Mouse (Mus musculus): ENCODE results near the gene Calm3. TPM values are rescaled to one million over a fixed set of nuclear protein-coding genes. Genes with fewer than 3 reads are reported as not detected.

Gene Calm3
- total and polyA plus RNA-seq, 2 experiments = 72.0 to 77.4 TPM

GRCm38 (mm10) chr7:16874190-16874589, 49.7 kb downstream of the Calm3 start:
- Histone ChIP-seq H3K36me3 (ENCODE audit: control insufficient read depth, insufficient read depth, low read length) (peaks cover 3% of the 10 kb centered on the region; the same call in 1 of the 2 replicates), H3K79me2 (ENCODE audit: control insufficient read depth, insufficient read depth, low read length) (no peaks in the 10 kb centered on the region), H3K9ac (ENCODE audit: low read depth, low read length) (no peak overlapping the region), H3K4me1 (ENCODE audit: control insufficient read depth, insufficient read depth, low read length) (no peaks in the 10 kb centered on the region; the same call in 1 of the 2 replicates), H3K4me3 (ENCODE audit: insufficient read depth, low read depth, low read length) (no peak overlapping the region), H3K27ac (replicated peaks; ENCODE audit: insufficient read depth, low read depth, low read length) (peak overlapping the region; percentile 31; the same call in 1 of the 2 replicates), H3K27me3 (ENCODE audit: control insufficient read depth, insufficient read depth, low read length) (peaks cover 4% of the 10 kb centered on the region; the same call in 1 of the 2 replicates)
- TF ChIP-seq CTCF (IDR thresholded peaks at IDR 0.05; ENCODE audit: low read depth, low read length) = peak; percentile 96
- TF ChIP-seq POLR2A (IDR thresholded peaks at IDR 0.05; ENCODE audit: extremely low read depth, insufficient read depth, low read length) = no peak
- WGBS = 1% methylated on average over 17 of the region's 17 CpGs
- DNase-seq (ENCODE audit: extremely low read depth, low read depth, low spot score) = peak; percentile 63

GRCm38 (mm10) chr7:16873392-16873791, 50.5 kb downstream of the Calm3 start:
- Histone ChIP-seq H3K36me3 (ENCODE audit: control insufficient read depth, insufficient read depth, low read length) (peaks cover 3% of the 10 kb centered on the region; the same call in 1 of the 2 replicates), H3K9ac (ENCODE audit: low read depth, low read length) (no peak overlapping the region), H3K4me3 (ENCODE audit: insufficient read depth, low read depth, low read length) (no peak overlapping the region), H3K79me2 (ENCODE audit: control insufficient read depth, insufficient read depth, low read length) (no peaks in the 10 kb centered on the region), H3K27ac (replicated peaks; ENCODE audit: insufficient read depth, low read depth, low read length) (no peak overlapping the region), H3K27me3 (ENCODE audit: control insufficient read depth, insufficient read depth, low read length) (peaks cover 4% of the 10 kb centered on the region; the same call in 1 of the 2 replicates), H3K4me1 (ENCODE audit: control insufficient read depth, insufficient read depth, low read length) (no peaks in the 10 kb centered on the region; the same call in 1 of the 2 replicates)
- DNase-seq (ENCODE audit: extremely low read depth, low read depth, low spot score) = no peak
- no peak for TF ChIP-seq POLR2A (IDR thresholded peaks at IDR 0.05; ENCODE audit: extremely low read depth, insufficient read depth, low read length)
- TF ChIP-seq CTCF (IDR thresholded peaks at IDR 0.05; ENCODE audit: low read depth, low read length) = no peak
- WGBS = 92% methylated on average over 4 of the region's 4 CpGs

GRCm38 (mm10) chr7:16872478-16872877, 51.4 kb downstream of the Calm3 start:
- WGBS = 93% methylated on average over 9 of the region's 9 CpGs
- Histone ChIP-seq H3K9ac (ENCODE audit: low read depth, low read length) (no peak overlapping the region), H3K4me3 (ENCODE audit: insufficient read depth, low read depth, low read length) (no peak overlapping the region), H3K4me1 (ENCODE audit: control insufficient read depth, insufficient read depth, low read length) (no peaks in the 10 kb centered on the region; the same call in 1 of the 2 replicates), H3K36me3 (ENCODE audit: control insufficient read depth, insufficient read depth, low read length) (peaks cover 3% of the 10 kb centered on the region; the same call in 1 of the 2 replicates), H3K27me3 (ENCODE audit: control insufficient read depth, insufficient read depth, low read length) (peaks cover 4% of the 10 kb centered on the region; the same call in 1 of the 2 replicates), H3K79me2 (ENCODE audit: control insufficient read depth, insufficient read depth, low read length) (no peaks in the 10 kb centered on the region), H3K27ac (replicated peaks; ENCODE audit: insufficient read depth, low read depth, low read length) (no peak overlapping the region)
- DNase-seq (ENCODE audit: extremely low read depth, low read depth, low spot score) = no peak
- TF ChIP-seq CTCF (IDR thresholded peaks at IDR 0.05; ENCODE audit: low read depth, low read length) (no peak), POLR2A (IDR thresholded peaks at IDR 0.05; ENCODE audit: extremely low read depth, insufficient read depth, low read length) (no peak)

GRCm38 (mm10) chr7:16871600-16871999, 52.3 kb downstream of the Calm3 start:
- peaks cover 3% of the 10 kb centered on the region; the same call in 1 of the 2 replicates for H3K36me3 ChIP-seq (ENCODE audit: control insufficient read depth, insufficient read depth, low read length)
- H3K9ac ChIP-seq (ENCODE audit: low read depth, low read length) = no peak overlapping the region
- WGBS = 91% methylated on average over 10 of the region's 10 CpGs
- no peak overlapping the region for H3K4me3 ChIP-seq (ENCODE audit: insufficient read depth, low read depth, low read length)
- DNase-seq (ENCODE audit: extremely low read depth, low read depth, low spot score) = no peak
- TF ChIP-seq CTCF (IDR thresholded peaks at IDR 0.05; ENCODE audit: low read depth, low read length) (no peak), POLR2A (IDR thresholded peaks at IDR 0.05; ENCODE audit: extremely low read depth, insufficient read depth, low read length) (no peak)
- H3K79me2 ChIP-seq (ENCODE audit: control insufficient read depth, insufficient read depth, low read length) = no peaks in the 10 kb centered on the region
- H3K27me3 ChIP-seq (ENCODE audit: control insufficient read depth, insufficient read depth, low read length) = peaks cover 4% of the 10 kb centered on the region; the same call in 1 of the 2 replicates
- H3K27ac ChIP-seq (replicated peaks; ENCODE audit: insufficient read depth, low read depth, low read length) = no peak overlapping the region
- H3K4me1 ChIP-seq (ENCODE audit: control insufficient read depth, insufficient read depth, low read length) = no peaks in the 10 kb centered on the region; the same call in 1 of the 2 replicates

DNA sequence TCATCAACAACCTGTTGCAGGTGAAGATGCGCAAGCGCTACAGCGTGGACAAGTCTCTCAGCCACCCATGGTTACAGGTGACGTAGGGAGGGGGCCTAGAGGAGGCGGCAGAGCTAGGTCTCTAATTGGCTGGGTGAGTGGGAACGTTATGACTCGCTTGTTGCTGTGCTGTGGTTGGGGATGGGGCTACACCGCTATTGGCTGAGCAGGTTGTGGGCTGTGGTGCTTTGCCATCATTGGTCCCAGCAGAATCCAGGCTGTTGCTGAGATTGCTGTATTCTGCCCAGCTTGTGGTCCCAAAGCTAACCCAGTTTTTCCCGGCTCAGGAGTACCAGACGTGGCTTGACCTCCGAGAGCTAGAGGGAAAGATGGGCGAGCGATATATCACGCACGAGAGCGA, 54.4 kb downstream of the Calm3 start:
- Histone ChIP-seq H3K36me3 (ENCODE audit: control insufficient read depth, insufficient read depth, low read length) (peaks cover 7% of the 10 kb centered on the region; the same call in 1 of the 2 replicates), H3K4me1 (ENCODE audit: control insufficient read depth, insufficient read depth, low read length) (no peaks in the 10 kb centered on the region; the same call in 1 of the 2 replicates), H3K27ac (replicated peaks; ENCODE audit: insufficient read depth, low read depth, low read length) (no peak overlapping the region), H3K27me3 (ENCODE audit: control insufficient read depth, insufficient read depth, low read length) (no peaks in the 10 kb centered on the region), H3K4me3 (ENCODE audit: insufficient read depth, low read depth, low read length) (no peak overlapping the region), H3K9ac (ENCODE audit: low read depth, low read length) (no peak overlapping the region), H3K79me2 (ENCODE audit: control insufficient read depth, insufficient read depth, low read length) (no peaks in the 10 kb centered on the region)
- DNase-seq (ENCODE audit: extremely low read depth, low read depth, low spot score) = no peak
- no peak for TF ChIP-seq POLR2A (IDR thresholded peaks at IDR 0.05; ENCODE audit: extremely low read depth, insufficient read depth, low read length)
- no peak for TF ChIP-seq CTCF (IDR thresholded peaks at IDR 0.05; ENCODE audit: low read depth, low read length)
- 83% methylated on average over 16 of the region's 16 CpGs for WGBS

DNA sequence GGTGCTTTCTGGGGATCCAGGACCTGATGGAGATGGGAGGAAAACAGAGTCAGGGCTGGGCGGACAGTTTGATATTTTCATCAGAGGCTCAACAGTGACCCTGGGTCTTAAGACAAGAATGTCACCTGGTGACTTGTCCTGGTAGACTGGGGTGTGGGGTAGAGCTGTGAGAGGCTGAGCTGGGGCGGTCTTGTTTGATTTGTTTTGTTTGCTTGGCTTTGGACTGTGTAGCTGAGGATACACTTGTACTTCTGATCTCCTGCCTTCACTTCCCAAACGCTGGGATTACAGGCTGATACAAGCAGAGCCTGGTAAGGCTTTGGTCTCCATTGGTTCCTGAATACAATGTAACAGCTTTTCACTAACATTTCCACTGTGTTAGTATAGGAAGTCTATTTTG, 56.4 kb downstream of the Calm3 start:
- H3K79me2 ChIP-seq (ENCODE audit: control insufficient read depth, insufficient read depth, low read length) = no peaks in the 10 kb centered on the region
- peaks cover 10% of the 10 kb centered on the region for H3K36me3 ChIP-seq (ENCODE audit: control insufficient read depth, insufficient read depth, low read length)
- TF ChIP-seq CTCF (IDR thresholded peaks at IDR 0.05; ENCODE audit: low read depth, low read length) = no peak
- TF ChIP-seq POLR2A (IDR thresholded peaks at IDR 0.05; ENCODE audit: extremely low read depth, insufficient read depth, low read length) = no peak
- no peak overlapping the region for H3K27ac ChIP-seq (replicated peaks; ENCODE audit: insufficient read depth, low read depth, low read length)
- no peak for DNase-seq (ENCODE audit: extremely low read depth, low read depth, low spot score)
- H3K9ac ChIP-seq (ENCODE audit: low read depth, low read length) = no peak overlapping the region
- H3K4me1 ChIP-seq (ENCODE audit: control insufficient read depth, insufficient read depth, low read length) = no peaks in the 10 kb centered on the region
- no peak overlapping the region for H3K4me3 ChIP-seq (ENCODE audit: insufficient read depth, low read depth, low read length)
- H3K27me3 ChIP-seq (ENCODE audit: control insufficient read depth, insufficient read depth, low read length) = no peaks in the 10 kb centered on the region
- 42% methylated on average over 3 of the region's 3 CpGs for WGBS

Other genes with a start within 250 kb of the Calm3 start
- not detected in 2 replicates for gene Ceacam15, start 248.4 kb downstream of the Calm3 start, total RNA-seq (2014; rRNA removed)
- gene Ceacam15, start 248.4 kb downstream of the Calm3 start, polyA plus RNA-seq (2012; rRNA removed) = not detected in 2 replicates
- gene Ceacam9, start 202.2 kb downstream of the Calm3 start, total RNA-seq (2014; rRNA removed) = not detected in 2 replicates
- not detected in 2 replicates for gene Ceacam9, start 202.2 kb downstream of the Calm3 start, polyA plus RNA-seq (2012; rRNA removed)
- 116 and 134 TPM in 2 replicates for gene Ap2s1, start 185.7 kb downstream of the Calm3 start, total RNA-seq (2014; rRNA removed)
- gene Ap2s1, start 185.7 kb downstream of the Calm3 start, polyA plus RNA-seq (2012; rRNA removed) = 171 and 195 TPM in 2 replicates
- gene Slc1a5, start 142.8 kb downstream of the Calm3 start, total RNA-seq (2014; rRNA removed) = 1.8 and 3.4 TPM in 2 replicates
- gene Slc1a5, start 142.8 kb downstream of the Calm3 start, polyA plus RNA-seq (2012; rRNA removed) = 2.6 and 4.2 TPM in 2 replicates
- gene Strn4, start 108.2 kb downstream of the Calm3 start, total RNA-seq (2014; rRNA removed) = 18.7 and 26.3 TPM in 2 replicates
- gene Strn4, start 108.2 kb downstream of the Calm3 start, polyA plus RNA-seq (2012; rRNA removed) = 39.5 and 52.7 TPM in 2 replicates
- gene Fkrp, start 107.4 kb downstream of the Calm3 start, total RNA-seq (2014; rRNA removed) = 5.5 and 6.3 TPM in 2 replicates
- gene Fkrp, start 107.4 kb downstream of the Calm3 start, polyA plus RNA-seq (2012; rRNA removed) = 14.3 and 15.3 TPM in 2 replicates
- 2.5 and 5.1 TPM in 2 replicates for gene Prkd2, start 81.2 kb downstream of the Calm3 start, total RNA-seq (2014; rRNA removed)
- gene Prkd2, start 81.2 kb downstream of the Calm3 start, polyA plus RNA-seq (2012; rRNA removed) = 7.8 and 11.7 TPM in 2 replicates
- under 0.01 and 0.20 TPM in 2 replicates for gene Dact3, start 48.8 kb downstream of the Calm3 start, total RNA-seq (2014; rRNA removed)
- 0.52 and 0.64 TPM in 2 replicates for gene Dact3, start 48.8 kb downstream of the Calm3 start, polyA plus RNA-seq (2012; rRNA removed)
- not detected in 2 replicates for gene Gng8, start 32.3 kb downstream of the Calm3 start, total RNA-seq (2014; rRNA removed)
- 0.25 and 0.26 TPM in 2 replicates for gene Gng8, start 32.3 kb downstream of the Calm3 start, polyA plus RNA-seq (2012; rRNA removed)
- gene Ptgir, start 17.6 kb downstream of the Calm3 start, total RNA-seq (2014; rRNA removed) = 0.07 and 0.09 TPM in 2 replicates
- gene Ptgir, start 17.6 kb downstream of the Calm3 start, polyA plus RNA-seq (2012; rRNA removed) = 0.09 and 0.33 TPM in 2 replicates
- gene Pnmal2, start 20.6 kb upstream of the Calm3 start, total RNA-seq (2014; rRNA removed) = under 0.01 and 0.07 TPM in 2 replicates
- gene Pnmal2, start 20.6 kb upstream of the Calm3 start, polyA plus RNA-seq (2012; rRNA removed) = 0.02 and 0.10 TPM in 2 replicates
- gene Pnmal1, start 35.6 kb upstream of the Calm3 start, total RNA-seq (2014; rRNA removed) = not detected in 2 replicates
- gene Pnmal1, start 35.6 kb upstream of the Calm3 start, polyA plus RNA-seq (2012; rRNA removed) = not detected in 2 replicates
- 0.07 TPM in 1 of 2 replicates, not detected in the other for gene Gm42372, start 59.0 kb upstream of the Calm3 start, total RNA-seq (2014; rRNA removed)
- not detected in 2 replicates for gene Gm42372, start 59.0 kb upstream of the Calm3 start, polyA plus RNA-seq (2012; rRNA removed)
- 0.40 and 0.46 TPM in 2 replicates for gene Ccdc8, start 68.6 kb upstream of the Calm3 start, total RNA-seq (2014; rRNA removed)
- 0.21 and 0.35 TPM in 2 replicates for gene Ccdc8, start 68.6 kb upstream of the Calm3 start, polyA plus RNA-seq (2012; rRNA removed)
- gene Ppp5c, start 103.8 kb upstream of the Calm3 start, total RNA-seq (2014; rRNA removed) = 24.2 and 39.9 TPM in 2 replicates
- gene Ppp5c, start 103.8 kb upstream of the Calm3 start, polyA plus RNA-seq (2012; rRNA removed) = 93.2 and 112 TPM in 2 replicates
- 0.07 and 0.09 TPM in 2 replicates for gene Hif3a, start 138.3 kb upstream of the Calm3 start, total RNA-seq (2014; rRNA removed)
- gene Hif3a, start 138.3 kb upstream of the Calm3 start, polyA plus RNA-seq (2012; rRNA removed) = 0.01 and 0.05 TPM in 2 replicates
- not detected in 2 replicates for gene Psg16, start 149.9 kb upstream of the Calm3 start, total RNA-seq (2014; rRNA removed)
- gene Psg16, start 149.9 kb upstream of the Calm3 start, polyA plus RNA-seq (2012; rRNA removed) = not detected in 2 replicates
- not detected in 2 replicates for gene Ceacam3, start 226.2 kb upstream of the Calm3 start, total RNA-seq (2014; rRNA removed)
- gene Ceacam3, start 226.2 kb upstream of the Calm3 start, polyA plus RNA-seq (2012; rRNA removed) = not detected in 2 replicates